Mouse (Mus musculus) ovary, adult 18-20 months (tissue): ENCODE results near the gene Dgcr8.

Source experiments
- DNase-seq: peaks from one replicate; pipeline ENCODE4 v3.0.0; 2022; ENCODE audit warnings: low spot score, mixed read lengths

Dgcr8 gene

DNA sequence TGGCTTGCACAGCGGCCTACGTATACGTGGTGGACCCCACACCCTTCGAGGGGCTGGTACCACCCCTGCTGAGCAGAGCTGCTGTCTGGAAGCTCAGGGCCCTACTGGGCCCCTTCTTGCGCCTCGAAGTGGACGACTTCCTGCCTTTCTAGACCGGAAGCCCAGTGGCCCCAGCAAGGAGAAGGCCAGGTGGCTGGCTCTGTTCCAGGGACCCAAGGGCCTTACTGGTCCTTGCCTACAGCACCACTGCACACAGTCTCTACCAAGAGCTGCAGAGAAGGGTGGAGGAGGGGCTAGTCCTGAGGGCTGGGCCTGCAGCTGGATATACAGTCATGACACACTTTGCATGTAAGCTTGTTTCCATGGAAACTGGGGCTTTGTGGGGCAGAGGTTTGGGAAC lies 69.0 kb downstream of the Dgcr8 start:
- DNase-seq: no peak

DNA sequence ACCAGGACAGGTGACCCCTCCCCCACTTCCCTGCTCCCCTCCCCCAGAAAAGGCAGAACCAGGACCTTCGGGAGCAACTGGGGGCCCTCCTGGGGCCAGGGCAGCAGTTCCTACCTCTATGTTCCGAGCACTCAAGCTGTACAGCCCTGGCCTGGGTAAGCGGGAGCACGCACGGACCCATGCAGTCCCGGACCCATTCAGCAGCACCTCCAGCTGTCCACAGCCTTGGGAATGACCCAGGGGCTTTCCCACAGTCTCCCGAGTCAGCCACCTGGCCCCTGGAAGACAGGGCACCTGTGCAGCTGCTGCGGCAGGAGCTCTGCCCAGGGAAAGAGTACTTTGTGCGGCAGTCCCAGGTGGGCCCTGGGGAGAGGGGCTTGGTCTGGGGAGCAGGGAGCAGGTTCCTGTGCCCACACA lies 70.5 kb downstream of the Dgcr8 start:
- DNase-seq: no peak

GRCm38 (mm10) chr16:18217579-18217978 lies 71.5 kb downstream of the Dgcr8 start, which contains the start of gene Ccdc188:
Gene Ccdc188, plus strand, starts transcription at chr16:18217879.
- no peak for DNase-seq

DNA sequence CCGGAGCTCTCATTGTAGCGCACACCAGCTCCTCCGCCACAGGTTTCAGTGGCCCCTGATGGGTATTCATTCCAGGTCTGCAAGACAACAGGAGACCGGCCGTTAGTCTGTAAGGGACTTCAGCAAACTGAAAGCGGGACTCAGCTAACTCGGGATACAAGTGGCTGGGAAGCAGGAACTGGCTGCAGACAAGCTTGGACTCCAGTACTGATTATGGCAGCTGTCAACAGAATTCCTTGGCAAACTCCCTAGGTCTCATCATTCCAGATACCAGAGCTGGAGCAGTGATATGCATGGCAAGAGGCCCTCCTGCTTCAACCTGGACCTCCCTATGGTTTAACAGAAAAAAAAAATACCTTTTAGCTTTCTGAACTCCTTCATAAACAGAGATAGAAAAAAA lies 74.2 kb downstream of the Dgcr8 start:
- DNase-seq: no peak

DNA sequence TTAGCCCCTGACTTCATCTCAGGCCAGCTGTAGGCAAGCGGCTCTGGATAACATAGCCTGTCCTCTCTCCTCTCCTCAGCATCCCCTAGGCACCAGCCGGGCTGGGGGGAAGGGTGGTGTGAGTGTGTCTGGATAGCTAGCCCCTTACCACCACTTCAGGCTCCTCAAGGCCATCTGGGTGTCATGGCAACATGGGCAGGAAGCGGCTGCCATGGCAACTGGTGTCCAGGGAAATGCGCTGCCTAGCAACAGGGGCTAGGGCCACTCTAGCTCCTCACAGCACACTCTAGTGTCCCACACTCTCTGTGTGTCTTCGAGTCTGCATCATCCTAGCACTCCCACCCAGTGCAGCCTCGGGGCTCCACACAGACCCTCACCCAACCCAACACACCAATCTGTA lies 75.4 kb downstream of the Dgcr8 start:
- no peak for DNase-seq

DNA sequence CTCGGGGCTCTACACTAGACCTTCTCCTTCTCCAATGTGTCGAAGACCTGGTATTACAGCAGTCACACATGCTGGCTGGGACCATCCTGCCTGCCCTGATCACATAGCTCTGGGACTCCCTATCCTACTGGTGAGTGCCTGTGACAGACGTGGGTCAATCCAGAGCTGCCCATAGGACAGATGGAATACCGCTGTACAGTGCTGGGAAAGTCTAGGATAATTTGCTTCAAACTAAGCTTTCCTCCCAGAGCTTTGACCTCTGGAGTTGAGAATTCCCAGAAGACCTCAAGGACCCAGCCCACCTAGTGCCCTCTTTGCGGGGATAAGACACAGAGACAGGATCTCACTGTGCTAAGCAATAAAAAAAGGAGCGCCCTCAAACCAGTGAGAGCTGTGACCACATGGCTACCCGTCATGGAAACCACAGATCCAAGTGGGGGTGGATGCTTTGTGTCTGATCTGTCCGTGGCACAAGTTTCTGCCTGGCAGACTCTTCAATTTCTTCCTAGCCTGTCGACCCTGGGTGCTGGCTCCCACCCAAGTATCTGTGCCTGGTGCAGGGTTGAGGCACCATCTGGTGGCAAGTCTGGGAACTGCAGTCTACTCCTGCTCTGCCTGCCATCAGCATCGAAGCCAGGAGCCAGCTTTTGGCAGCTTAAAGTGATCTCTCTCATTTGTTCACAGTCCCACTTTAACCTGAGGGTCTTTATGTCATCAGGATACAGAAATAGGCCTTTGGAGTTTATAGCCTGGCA lies 77.5 kb downstream of the Dgcr8 start:
- peak; percentile 58 for DNase-seq

DNA sequence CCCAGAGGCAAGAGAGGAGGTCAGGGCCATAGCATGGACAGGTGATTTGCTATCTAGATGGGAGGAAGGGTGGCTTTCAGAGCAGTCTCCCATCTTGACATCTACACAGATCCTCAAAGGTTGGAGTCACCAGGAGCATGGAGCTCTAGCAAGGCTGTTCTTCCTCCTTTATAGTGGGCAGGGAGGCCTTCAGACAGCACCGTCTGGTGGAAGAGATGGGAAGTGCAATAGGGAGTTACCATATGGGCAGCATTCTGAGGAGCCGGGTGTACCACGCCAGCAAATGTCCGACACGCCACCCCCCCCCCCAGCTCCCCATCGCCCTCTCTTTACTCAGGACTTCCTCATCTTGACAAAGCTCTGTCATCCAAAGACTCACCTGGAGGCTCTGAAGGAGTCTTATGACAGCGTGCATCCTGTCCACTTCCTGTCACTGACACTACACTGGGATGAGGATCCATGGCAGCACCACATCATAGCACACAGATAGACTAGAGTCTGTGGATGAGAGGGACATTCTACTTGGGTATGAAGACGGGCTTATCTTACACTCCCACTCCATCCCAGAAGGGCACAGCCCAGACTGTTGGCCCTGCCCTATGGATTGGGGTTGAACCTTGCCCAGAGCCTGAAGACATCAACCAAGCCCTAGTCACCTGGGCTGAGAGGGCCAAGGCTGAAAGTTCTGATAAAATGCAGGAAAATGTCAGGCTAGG lies 78.2 kb downstream of the Dgcr8 start:
- DNase-seq: no peak
